Mouse (Mus musculus): Measurements from ENCODE around the gene Zmynd11.

- no peak for TF ChIP-seq CTCF (conservative IDR thresholded peaks at IDR 0.05; ENCODE audit: low read length)
- TF ChIP-seq NANOG (IDR thresholded peaks at IDR 0.05; ENCODE audit: borderline replicate concordance, low read length): no peak
- TF ChIP-seq POU5F1 (IDR thresholded peaks at IDR 0.05; ENCODE audit: borderline replicate concordance, low read length): no peak
These were observed 69.3 kb downstream of the Zmynd11 start for GRCm38 (mm10) chr13:9695809-9696208.

Data from E14TG2a.4 (cell line).